Mouse (Mus musculus): ENCODE measurements around the gene Actr1a.

Actr1a gene

GRCm38 (mm10) chr19:46350168-46350932 lies 45.2 kb downstream of the Actr1a start, which contains the start of gene 2310034G01Rik:
2310034G01Rik (minus strand) TSS chr19:46350302.
- DNase-seq (ENCODE audit: low spot score in 2 of 2), result no peak

GRCm38 (mm10) chr19:46349550-46349949 lies 46.0 kb downstream of the Actr1a start:
- no peak for DNase-seq (ENCODE audit: low spot score in 2 of 2)

GRCm38 (mm10) chr19:46348761-46349458 lies 46.6 kb downstream of the Actr1a start:
- DNase-seq (ENCODE audit: low spot score in 2 of 2), result peak; percentile 61 to 68

- DNase-seq (ENCODE audit: low spot score in 2 of 2), result no peak
Measured at GRCm38 (mm10) chr19:46347936-46348668, 47.4 kb downstream of the Actr1a start.

- DNase-seq (ENCODE audit: low spot score in 2 of 2), result no peak
Measured at GRCm38 (mm10) chr19:46347146-46347545, 48.4 kb downstream of the Actr1a start.

GRCm38 (mm10) chr19:46344710-46345419 lies 50.7 kb downstream of the Actr1a start:
- DNase-seq (ENCODE audit: low spot score in 2 of 2), result no peak

GRCm38 (mm10) chr19:46339287-46339971 lies 56.1 kb downstream of the Actr1a start:
- no peak for DNase-seq (ENCODE audit: low spot score in 2 of 2)

GRCm38 (mm10) chr19:46338942-46339286 lies 56.6 kb downstream of the Actr1a start:
- no peak for DNase-seq (ENCODE audit: low spot score in 2 of 2)

- DNase-seq (ENCODE audit: low spot score in 2 of 2), result peak; percentile 92 to 98
Measured at GRCm38 (mm10) chr19:46338331-46338936, 57.1 kb downstream of the Actr1a start, which contains the start of gene Cuedc2. Cuedc2 (minus strand) TSS chr19:46338702.

- no peak for DNase-seq (ENCODE audit: low spot score in 2 of 2)
Measured at GRCm38 (mm10) chr19:46337719-46338330, 57.7 kb downstream of the Actr1a start.

- DNase-seq (ENCODE audit: low spot score in 2 of 2), result no peak
Measured at GRCm38 (mm10) chr19:46333906-46334305, 61.6 kb downstream of the Actr1a start.

- DNase-seq (ENCODE audit: low spot score in 2 of 2), result no peak
Measured at GRCm38 (mm10) chr19:46332721-46333339, 62.7 kb downstream of the Actr1a start.

GRCm38 (mm10) chr19:46331936-46332335 lies 63.6 kb downstream of the Actr1a start:
- DNase-seq (ENCODE audit: low spot score in 2 of 2), result no peak

- no peak for DNase-seq (ENCODE audit: low spot score in 2 of 2)
Measured at GRCm38 (mm10) chr19:46331326-46331725, 64.2 kb downstream of the Actr1a start.

GRCm38 (mm10) chr19:46330696-46331095 lies 64.9 kb downstream of the Actr1a start:
- DNase-seq (ENCODE audit: low spot score in 2 of 2), result no peak

GRCm38 (mm10) chr19:46329951-46330350 lies 65.6 kb downstream of the Actr1a start:
- peak; percentile 75 for DNase-seq (ENCODE audit: low spot score in 2 of 2)

- no peak for DNase-seq (ENCODE audit: low spot score in 2 of 2)
Measured at GRCm38 (mm10) chr19:46329031-46329641, 66.4 kb downstream of the Actr1a start.

- peak; percentile 88 to 90 for DNase-seq (ENCODE audit: low spot score in 2 of 2)
Measured at GRCm38 (mm10) chr19:46328081-46329030, 67.2 kb downstream of the Actr1a start, which contains the start of gene Fbxl15. Fbxl15 (plus strand) TSS chr19:46328184.

All from urinary bladder, adult 18-20 months (tissue).